Mouse (Mus musculus): ENCODE measurements around the gene Oxt. TPM values are rescaled to one million over a fixed set of nuclear protein-coding genes. Genes with fewer than 3 reads are reported as not detected.

Oxt gene
- polyA plus RNA-seq (2014; fragmentation: Illumina TruSeq; extraction: RNeasy Lipid Tissue Mini Kit (QIAGEN cat#74804); ENCODE audit: low read depth, low replicate concordance), result not detected

GRCm38 (mm10) chr2:130575873-130576272 is at the start of gene Oxt:
Gene Oxt (plus strand): TSS chr2:130576173.

DNA sequence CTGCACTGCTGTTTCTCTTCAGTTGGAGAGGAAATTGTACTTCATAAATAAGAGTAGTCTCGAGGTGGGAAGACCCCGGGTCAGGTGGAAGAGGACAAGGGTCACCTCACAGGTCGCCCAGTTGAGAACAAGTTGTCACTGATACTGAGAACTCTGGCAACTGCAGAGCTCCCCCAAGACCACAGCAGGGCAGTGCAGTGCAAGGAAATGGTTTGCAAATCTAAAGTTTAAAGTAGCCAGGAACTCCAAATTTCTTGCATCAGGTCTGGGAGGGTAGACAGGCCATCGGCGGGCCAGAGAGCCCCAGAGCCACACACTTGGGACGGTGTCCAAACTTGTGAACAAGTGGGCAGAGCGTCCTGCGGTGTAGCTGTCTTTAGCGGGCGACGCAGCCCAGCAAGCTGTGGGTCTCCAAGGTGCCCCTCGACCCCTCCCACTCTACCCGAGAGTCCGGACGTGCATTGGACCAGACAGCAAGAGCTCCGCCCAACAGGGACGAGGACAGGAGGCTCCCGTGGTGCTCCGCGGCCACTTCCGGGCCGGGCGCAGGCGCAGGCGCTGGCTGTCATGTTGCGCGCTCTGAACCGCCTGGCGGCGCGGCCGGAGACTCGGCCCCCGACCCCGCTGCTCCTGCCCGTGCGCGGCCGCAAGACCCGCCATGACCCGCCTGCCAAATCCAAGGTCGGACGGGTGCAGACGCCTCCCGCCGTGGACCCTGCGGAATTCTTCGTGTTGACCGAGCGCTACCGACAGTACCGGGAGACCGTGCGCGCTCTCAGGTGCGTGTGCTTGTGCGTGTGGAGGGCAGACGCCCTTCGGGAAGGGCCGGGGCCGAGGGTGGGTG is 12.5 kb upstream of the Oxt start, which contains the start of gene Mrps26:
Gene Mrps26 (plus strand): TSS at position 531 of the 844 bp plus-strand sequence.

DNA sequence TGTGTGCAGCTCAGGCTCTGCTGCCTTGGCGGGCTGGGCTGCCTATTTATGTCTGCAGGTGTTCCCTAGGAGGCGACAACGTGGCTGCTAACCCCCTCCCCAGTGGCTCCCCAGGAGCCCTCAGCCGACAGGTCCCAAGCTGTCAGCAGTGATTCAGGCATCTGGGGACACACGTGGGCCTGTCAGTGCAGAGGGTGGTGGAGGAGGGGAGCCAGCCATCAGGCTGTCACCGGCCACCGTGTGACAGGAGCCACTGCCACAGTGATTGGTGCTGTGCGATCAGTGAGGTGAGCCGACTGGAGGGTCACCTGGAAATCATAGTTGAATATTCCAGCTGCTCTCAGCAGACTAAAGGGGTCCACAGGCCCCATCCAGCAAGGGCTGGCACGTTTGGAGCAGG is 6.6 kb downstream of the Oxt start, which contains the start of gene Avp:
Gene Avp (minus strand): TSS at position 3 of the 400 bp plus-strand sequence.

Other genes starting within 250 kb of the Oxt start
- 0.29 TPM for gene Cpxm1, start 178.6 kb upstream of the Oxt start, polyA plus RNA-seq (2014; fragmentation: Illumina TruSeq; extraction: RNeasy Lipid Tissue Mini Kit (QIAGEN cat#74804); ENCODE audit: low read depth, low replicate concordance)
- gene Gm28372, start 170.9 kb upstream of the Oxt start, polyA plus RNA-seq (2014; fragmentation: Illumina TruSeq; extraction: RNeasy Lipid Tissue Mini Kit (QIAGEN cat#74804); ENCODE audit: low read depth, low replicate concordance), result not detected
- gene 1700020A23Rik, start 170.9 kb upstream of the Oxt start, polyA plus RNA-seq (2014; fragmentation: Illumina TruSeq; extraction: RNeasy Lipid Tissue Mini Kit (QIAGEN cat#74804); ENCODE audit: low read depth, low replicate concordance), result not detected
- gene Tmem239, start 169.7 kb upstream of the Oxt start, polyA plus RNA-seq (2014; fragmentation: Illumina TruSeq; extraction: RNeasy Lipid Tissue Mini Kit (QIAGEN cat#74804); ENCODE audit: low read depth, low replicate concordance), result not detected
- 23.9 TPM for gene Vps16, start 151.8 kb upstream of the Oxt start, polyA plus RNA-seq (2014; fragmentation: Illumina TruSeq; extraction: RNeasy Lipid Tissue Mini Kit (QIAGEN cat#74804); ENCODE audit: low read depth, low replicate concordance)
- gene Pced1a, start 151.5 kb upstream of the Oxt start, polyA plus RNA-seq (2014; fragmentation: Illumina TruSeq; extraction: RNeasy Lipid Tissue Mini Kit (QIAGEN cat#74804); ENCODE audit: low read depth, low replicate concordance), result 5.9 TPM
- gene Ptpra, start 125.9 kb upstream of the Oxt start, polyA plus RNA-seq (2014; fragmentation: Illumina TruSeq; extraction: RNeasy Lipid Tissue Mini Kit (QIAGEN cat#74804); ENCODE audit: low read depth, low replicate concordance), result 196 TPM
- gene Mrps26, start 12.4 kb upstream of the Oxt start, polyA plus RNA-seq (2014; fragmentation: Illumina TruSeq; extraction: RNeasy Lipid Tissue Mini Kit (QIAGEN cat#74804); ENCODE audit: low read depth, low replicate concordance), result 1.2 TPM
- gene Avp, start 6.4 kb downstream of the Oxt start, polyA plus RNA-seq (2014; fragmentation: Illumina TruSeq; extraction: RNeasy Lipid Tissue Mini Kit (QIAGEN cat#74804); ENCODE audit: low read depth, low replicate concordance), result not detected
- 32.5 TPM for gene Fastkd5, start 53.9 kb downstream of the Oxt start, polyA plus RNA-seq (2014; fragmentation: Illumina TruSeq; extraction: RNeasy Lipid Tissue Mini Kit (QIAGEN cat#74804); ENCODE audit: low read depth, low replicate concordance)
- 4.7 TPM for gene Ubox5, start 53.9 kb downstream of the Oxt start, polyA plus RNA-seq (2014; fragmentation: Illumina TruSeq; extraction: RNeasy Lipid Tissue Mini Kit (QIAGEN cat#74804); ENCODE audit: low read depth, low replicate concordance)
- 2.3 TPM for gene Lzts3, start 66.6 kb downstream of the Oxt start, polyA plus RNA-seq (2014; fragmentation: Illumina TruSeq; extraction: RNeasy Lipid Tissue Mini Kit (QIAGEN cat#74804); ENCODE audit: low read depth, low replicate concordance)
- 16.0 TPM for gene Ddrgk1, start 88.5 kb downstream of the Oxt start, polyA plus RNA-seq (2014; fragmentation: Illumina TruSeq; extraction: RNeasy Lipid Tissue Mini Kit (QIAGEN cat#74804); ENCODE audit: low read depth, low replicate concordance)
- 40.2 TPM for gene Itpa, start 91.4 kb downstream of the Oxt start, polyA plus RNA-seq (2014; fragmentation: Illumina TruSeq; extraction: RNeasy Lipid Tissue Mini Kit (QIAGEN cat#74804); ENCODE audit: low read depth, low replicate concordance)
- 0.64 TPM for gene Slc4a11, start 121.3 kb downstream of the Oxt start, polyA plus RNA-seq (2014; fragmentation: Illumina TruSeq; extraction: RNeasy Lipid Tissue Mini Kit (QIAGEN cat#74804); ENCODE audit: low read depth, low replicate concordance)